Mouse (Mus musculus): ENCODE measurements around the gene Enoph1. TPM values are rescaled to one million over a fixed set of nuclear protein-coding genes. Genes with fewer than 3 reads are reported as not detected.
A peak's percentile ranks its signal among the peaks of the same experiment; 100 is the strongest.

Enoph1 gene
- polyA plus RNA-seq, 1 experiment from 2014 or later, result 52.6 TPM

- no peak for ATAC-seq (replicated peaks; ENCODE audit: low FRiP score)
- 91% methylated on average over 5 of the region's 5 CpGs for WGBS
- Histone ChIP-seq H3K36me3 (ENCODE audit: control insufficient read depth, insufficient read depth, low read length) (no peaks in the 10 kb centered on the region; the same call in 1 of the 2 replicates), H3K4me1 (replicated peaks; ENCODE audit: control insufficient read depth, insufficient read depth, low read length) (peaks cover 29% of the 10 kb centered on the region), H3K9ac (ENCODE audit: low read depth, low read length) (no peak overlapping the region), H3K27me3 (replicated peaks; ENCODE audit: control insufficient read depth, insufficient read depth, low read length) (no peaks in the 10 kb centered on the region), H3K27ac (ENCODE audit: low read depth, low read length) (no peak overlapping the region), H3K4me3 (ENCODE audit: low read depth, low read length) (no peak overlapping the region), H3K4me2 (no peak overlapping the region), H3K9me3 (ENCODE audit: control insufficient read depth, low read length) (no peaks in the 10 kb centered on the region)
- no peak for DNase-seq (ENCODE audit: low spot score)
Observed at GRCm38 (mm10) chr5:100043361-100043760, 3.6 kb downstream of the Enoph1 start.

- Histone ChIP-seq H3K27ac (ENCODE audit: low read depth, low read length) (no peak overlapping the region), H3K4me1 (replicated peaks; ENCODE audit: control insufficient read depth, insufficient read depth, low read length) (peaks cover 29% of the 10 kb centered on the region), H3K9ac (ENCODE audit: low read depth, low read length) (no peak overlapping the region), H3K9me3 (ENCODE audit: control insufficient read depth, low read length) (no peaks in the 10 kb centered on the region), H3K36me3 (ENCODE audit: control insufficient read depth, insufficient read depth, low read length) (no peaks in the 10 kb centered on the region; the same call in 1 of the 2 replicates), H3K4me2 (no peak overlapping the region), H3K27me3 (replicated peaks; ENCODE audit: control insufficient read depth, insufficient read depth, low read length) (no peaks in the 10 kb centered on the region), H3K4me3 (ENCODE audit: low read depth, low read length) (no peak overlapping the region)
- DNase-seq (ENCODE audit: low spot score) (no peak), ATAC-seq (replicated peaks; ENCODE audit: low FRiP score) (no peak)
- 72% methylated on average over 4 of the region's 4 CpGs for WGBS
Observed at GRCm38 (mm10) chr5:100044030-100044429, 4.2 kb downstream of the Enoph1 start.

- peaks cover 32% of the 10 kb centered on the region for H3K4me1 ChIP-seq (replicated peaks; ENCODE audit: control insufficient read depth, insufficient read depth, low read length)
- H3K36me3 ChIP-seq (ENCODE audit: control insufficient read depth, insufficient read depth, low read length), result peaks cover 2% of the 10 kb centered on the region; the same call in 1 of the 2 replicates
- H3K9me3 ChIP-seq (ENCODE audit: control insufficient read depth, low read length), result no peaks in the 10 kb centered on the region
- no peaks in the 10 kb centered on the region for H3K27me3 ChIP-seq (replicated peaks; ENCODE audit: control insufficient read depth, insufficient read depth, low read length)
- 76% methylated on average over 5 of the region's 5 CpGs for WGBS
- H3K27ac ChIP-seq (ENCODE audit: low read depth, low read length), result no peak overlapping the region
- H3K9ac ChIP-seq (ENCODE audit: low read depth, low read length), result no peak overlapping the region
- H3K4me2 ChIP-seq, result no peak overlapping the region
- DNase-seq (ENCODE audit: low spot score) (no peak), ATAC-seq (replicated peaks; ENCODE audit: low FRiP score) (no peak)
- no peak overlapping the region for H3K4me3 ChIP-seq (ENCODE audit: low read depth, low read length)
Observed at GRCm38 (mm10) chr5:100044621-100045020, 4.8 kb downstream of the Enoph1 start.

- H3K9ac ChIP-seq (ENCODE audit: low read depth, low read length), result no peak overlapping the region
- H3K27ac ChIP-seq (ENCODE audit: low read depth, low read length), result no peak overlapping the region
- H3K4me2 ChIP-seq, result no peak overlapping the region
- H3K4me1 ChIP-seq (replicated peaks; ENCODE audit: control insufficient read depth, insufficient read depth, low read length), result peaks cover 30% of the 10 kb centered on the region
- ATAC-seq (replicated peaks; ENCODE audit: low FRiP score) (no peak), DNase-seq (ENCODE audit: low spot score) (no peak)
- H3K36me3 ChIP-seq (ENCODE audit: control insufficient read depth, insufficient read depth, low read length), result peaks cover 4% of the 10 kb centered on the region; the same call in 1 of the 2 replicates
- no peaks in the 10 kb centered on the region for H3K9me3 ChIP-seq (ENCODE audit: control insufficient read depth, low read length)
- no peak overlapping the region for H3K4me3 ChIP-seq (ENCODE audit: low read depth, low read length)
- WGBS, result 75% methylated on average over 3 of the region's 3 CpGs
- H3K27me3 ChIP-seq (replicated peaks; ENCODE audit: control insufficient read depth, insufficient read depth, low read length), result no peaks in the 10 kb centered on the region
Observed at GRCm38 (mm10) chr5:100046096-100046495, 6.3 kb downstream of the Enoph1 start.

- Histone ChIP-seq H3K9me3 (ENCODE audit: control insufficient read depth, low read length) (no peaks in the 10 kb centered on the region), H3K4me2 (no peak overlapping the region), H3K4me3 (ENCODE audit: low read depth, low read length) (no peak overlapping the region), H3K36me3 (ENCODE audit: control insufficient read depth, insufficient read depth, low read length) (peaks cover 7% of the 10 kb centered on the region; the same call in 1 of the 2 replicates), H3K27ac (ENCODE audit: low read depth, low read length) (no peak overlapping the region), H3K9ac (ENCODE audit: low read depth, low read length) (no peak overlapping the region), H3K27me3 (replicated peaks; ENCODE audit: control insufficient read depth, insufficient read depth, low read length) (no peaks in the 10 kb centered on the region), H3K4me1 (replicated peaks; ENCODE audit: control insufficient read depth, insufficient read depth, low read length) (peaks cover 22% of the 10 kb centered on the region)
- ATAC-seq (replicated peaks; ENCODE audit: low FRiP score) (no peak), DNase-seq (ENCODE audit: low spot score) (no peak)
- WGBS, result 71% methylated on average over 8 of the region's 8 CpGs
Observed at GRCm38 (mm10) chr5:100047143-100047640, 7.4 kb downstream of the Enoph1 start.

GRCm38 (mm10) chr5:100047871-100048270, 8.1 kb downstream of the Enoph1 start:
- DNase-seq (ENCODE audit: low spot score) (no peak), ATAC-seq (replicated peaks; ENCODE audit: low FRiP score) (no peak)
- no peaks in the 10 kb centered on the region for H3K27me3 ChIP-seq (replicated peaks; ENCODE audit: control insufficient read depth, insufficient read depth, low read length)
- H3K4me3 ChIP-seq (ENCODE audit: low read depth, low read length), result no peak overlapping the region
- no peaks in the 10 kb centered on the region for H3K9me3 ChIP-seq (ENCODE audit: control insufficient read depth, low read length)
- peaks cover 22% of the 10 kb centered on the region for H3K4me1 ChIP-seq (replicated peaks; ENCODE audit: control insufficient read depth, insufficient read depth, low read length)
- no peak overlapping the region for H3K27ac ChIP-seq (ENCODE audit: low read depth, low read length)
- peaks cover 11% of the 10 kb centered on the region; the same call in 1 of the 2 replicates for H3K36me3 ChIP-seq (ENCODE audit: control insufficient read depth, insufficient read depth, low read length)
- WGBS, result 73% methylated on average over 7 of the region's 7 CpGs
- H3K4me2 ChIP-seq, result no peak overlapping the region
- no peak overlapping the region for H3K9ac ChIP-seq (ENCODE audit: low read depth, low read length)

GRCm38 (mm10) chr5:100049904-100050303, 10.1 kb downstream of the Enoph1 start:
- ATAC-seq (replicated peaks; ENCODE audit: low FRiP score) (no peak), DNase-seq (ENCODE audit: low spot score) (no peak)
- no peaks in the 10 kb centered on the region for H3K27me3 ChIP-seq (replicated peaks; ENCODE audit: control insufficient read depth, insufficient read depth, low read length)
- H3K9ac ChIP-seq (ENCODE audit: low read depth, low read length), result no peak overlapping the region
- no peak overlapping the region for H3K27ac ChIP-seq (ENCODE audit: low read depth, low read length)
- H3K4me1 ChIP-seq (replicated peaks; ENCODE audit: control insufficient read depth, insufficient read depth, low read length), result peaks cover 19% of the 10 kb centered on the region
- H3K36me3 ChIP-seq (ENCODE audit: control insufficient read depth, insufficient read depth, low read length), result peaks cover 13% of the 10 kb centered on the region; the same call in 1 of the 2 replicates
- 87% methylated on average over 3 of the region's 3 CpGs for WGBS
- H3K9me3 ChIP-seq (ENCODE audit: control insufficient read depth, low read length), result no peaks in the 10 kb centered on the region
- no peak overlapping the region for H3K4me2 ChIP-seq
- no peak overlapping the region for H3K4me3 ChIP-seq (ENCODE audit: low read depth, low read length)

GRCm38 (mm10) chr5:100052728-100053127, 12.9 kb downstream of the Enoph1 start:
- Histone ChIP-seq H3K27ac (ENCODE audit: low read depth, low read length) (no peak overlapping the region), H3K9me3 (ENCODE audit: control insufficient read depth, low read length) (no peaks in the 10 kb centered on the region), H3K4me1 (replicated peaks; ENCODE audit: control insufficient read depth, insufficient read depth, low read length) (peaks cover 28% of the 10 kb centered on the region), H3K36me3 (ENCODE audit: control insufficient read depth, insufficient read depth, low read length) (peaks cover 13% of the 10 kb centered on the region; the same call in 1 of the 2 replicates), H3K27me3 (replicated peaks; ENCODE audit: control insufficient read depth, insufficient read depth, low read length) (no peaks in the 10 kb centered on the region), H3K9ac (ENCODE audit: low read depth, low read length) (no peak overlapping the region), H3K4me3 (ENCODE audit: low read depth, low read length) (no peak overlapping the region), H3K4me2 (no peak overlapping the region)
- DNase-seq (ENCODE audit: low spot score), result no peak
- WGBS, result 92% methylated on average over 7 of the region's 7 CpGs
- ATAC-seq (replicated peaks; ENCODE audit: low FRiP score), result no peak

- no peak overlapping the region for H3K4me3 ChIP-seq (ENCODE audit: low read depth, low read length)
- H3K27ac ChIP-seq (ENCODE audit: low read depth, low read length), result peak overlapping the region; percentile 43
- peaks cover 22% of the 10 kb centered on the region for H3K4me1 ChIP-seq (replicated peaks; ENCODE audit: control insufficient read depth, insufficient read depth, low read length)
- 46% methylated on average over 11 of the region's 11 CpGs for WGBS
- H3K4me2 ChIP-seq, result peak overlapping the region; percentile 53
- no peaks in the 10 kb centered on the region for H3K9me3 ChIP-seq (ENCODE audit: control insufficient read depth, low read length)
- H3K9ac ChIP-seq (ENCODE audit: low read depth, low read length), result no peak overlapping the region
- peaks cover 18% of the 10 kb centered on the region for H3K36me3 ChIP-seq (ENCODE audit: control insufficient read depth, insufficient read depth, low read length)
- H3K27me3 ChIP-seq (replicated peaks; ENCODE audit: control insufficient read depth, insufficient read depth, low read length), result no peaks in the 10 kb centered on the region
- DNase-seq (ENCODE audit: low spot score) (no peak), ATAC-seq (replicated peaks; ENCODE audit: low FRiP score) (peak; percentile 87)
Observed at GRCm38 (mm10) chr5:100054807-100055547, 15.2 kb downstream of the Enoph1 start.

All from liver, embryonic 11.5 days (tissue).